Mouse (Mus musculus) olfactory bulb, adult 2 months (tissue): ENCODE results near the gene Fubp3.

Source experiments
- CTCF ChIP-seq: fragments of 200-500 bp; IDR thresholded peaks from 2 replicates; pipeline ENCODE4 v1.5.1; 2012; ENCODE audit warnings: low read depth, mild to moderate bottlenecking, low read length, moderate library complexity; ENCODE audit not compliant: insufficient read depth
- POLR2A ChIP-seq: fragments of 200-500 bp; IDR thresholded peaks from 2 replicates; pipeline ENCODE4 v1.6.1; 2012; ENCODE audit warnings: mild to moderate bottlenecking, low read depth, low read length, moderate library complexity; ENCODE audit not compliant: insufficient read depth

GRCm38 (mm10) chr2:31581617-31582016 is 9.2 kb downstream of the Fubp3 start:
- TF ChIP-seq CTCF (no peak), POLR2A (no peak)
